Mouse (Mus musculus): ENCODE results near the gene Pif1. TPM values are rescaled to one million over a fixed set of nuclear protein-coding genes. Genes with fewer than 3 reads are reported as not detected.

Pif1 gene
- total RNA-seq, 2 experiments from 2014 or later, result 0.17 to 0.38 TPM

DNA sequence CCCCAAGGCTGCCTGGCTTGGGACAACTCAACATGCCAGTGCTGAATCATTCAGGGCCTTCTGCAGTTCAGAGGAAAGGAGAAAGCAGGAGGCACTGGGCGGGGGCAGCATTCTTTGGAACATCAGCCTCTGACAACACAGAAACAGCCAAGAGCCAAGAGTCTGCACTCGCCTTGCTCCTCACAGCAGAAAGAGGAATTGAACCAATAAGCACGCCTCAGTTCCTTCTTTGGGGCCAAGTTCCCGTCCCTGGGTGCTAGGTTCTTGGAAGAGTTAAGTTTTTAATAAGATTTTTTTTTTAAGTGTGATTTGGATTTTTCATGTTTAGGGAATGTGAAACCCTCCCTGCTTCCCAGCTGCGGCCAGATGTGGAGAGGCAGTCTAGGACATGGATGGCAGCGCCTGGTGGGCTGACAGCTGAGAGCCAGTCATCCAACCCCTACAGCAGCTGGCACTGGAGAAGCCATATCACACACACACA lies 17.4 kb upstream of the Pif1 start:
- DNase-seq (ENCODE audit: low spot score in 2 of 2), result no peak
- no peak for TF ChIP-seq CTCF (conservative IDR thresholded peaks at IDR 0.05)
- Histone ChIP-seq H3K27ac (0 out of 2 replicates have a peak overlapping the region, but pooled peaks have one; percentile 43), H3K4me3 (no peak overlapping the region)

DNA sequence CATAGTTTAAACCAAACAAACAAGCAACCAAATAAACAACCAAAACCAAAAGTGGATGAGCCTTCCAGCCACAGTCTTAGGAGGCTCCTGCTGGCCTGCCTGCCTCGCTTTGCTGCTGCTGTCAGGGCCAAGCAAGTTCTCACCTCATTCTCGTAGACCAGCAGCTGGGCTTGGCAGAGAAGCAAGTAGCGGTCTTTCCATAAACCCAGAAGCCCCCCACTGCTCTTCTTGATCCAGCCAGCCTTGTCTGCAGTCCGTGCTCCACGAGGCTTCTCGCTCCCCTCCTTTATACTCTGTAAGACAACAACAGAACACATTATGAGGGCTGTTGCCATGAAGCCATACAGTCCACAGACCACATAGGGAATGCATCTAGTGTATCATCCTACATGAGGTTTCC lies 14.1 kb upstream of the Pif1 start:
- no peak overlapping the region for H3K27ac ChIP-seq
- DNase-seq (ENCODE audit: low spot score in 2 of 2), result no peak
- no peak for TF ChIP-seq CTCF (conservative IDR thresholded peaks at IDR 0.05)
- H3K4me3 ChIP-seq, result no peak overlapping the region

DNA sequence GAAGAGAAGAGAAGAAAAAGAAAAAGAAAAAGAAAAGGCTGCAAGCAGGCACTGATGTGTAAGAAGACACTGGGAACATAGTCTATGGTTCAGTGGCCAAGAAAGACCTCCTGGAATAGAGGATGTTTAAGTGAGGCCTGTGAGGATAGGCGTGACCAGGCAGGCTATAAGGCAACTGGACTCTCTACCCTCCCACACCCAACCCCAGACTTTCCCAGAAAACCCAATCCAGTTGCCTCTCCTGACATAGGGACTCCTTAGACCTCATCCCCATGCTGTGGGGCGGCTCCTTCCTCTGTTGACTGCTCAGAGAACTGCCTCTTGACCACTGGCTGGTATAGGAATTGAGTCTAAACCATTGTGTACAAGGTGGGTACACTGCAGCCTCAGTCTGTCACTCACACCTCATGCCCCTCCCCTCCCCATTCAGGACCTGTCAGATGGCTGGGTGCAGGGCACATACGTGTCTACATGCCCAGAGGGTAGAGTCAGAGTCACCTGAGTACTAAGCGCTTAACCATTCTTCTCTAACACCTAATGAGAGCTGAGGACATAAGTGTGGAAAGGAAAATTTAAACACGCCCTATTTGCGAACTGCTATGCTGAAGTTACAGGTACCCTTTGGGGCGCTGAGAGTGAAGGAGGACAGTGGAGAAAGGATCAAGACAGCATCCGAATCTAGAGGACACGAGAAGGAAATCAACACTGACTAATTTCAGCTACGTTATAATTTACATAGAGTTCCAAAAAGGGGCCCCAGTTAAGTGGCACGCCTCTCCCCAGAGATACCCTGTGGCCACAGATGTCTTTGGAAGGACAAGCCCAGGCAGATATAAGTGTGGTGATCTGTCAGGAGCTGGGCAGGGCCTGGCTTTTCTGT lies 12.2 kb upstream of the Pif1 start:
- Histone ChIP-seq H3K4me3 (no peak overlapping the region), H3K27ac (peak overlapping the region; percentile 32; the same call in 1 of the 2 replicates)
- no peak for TF ChIP-seq CTCF (conservative IDR thresholded peaks at IDR 0.05)
- no peak for DNase-seq (ENCODE audit: low spot score in 2 of 2)

DNA sequence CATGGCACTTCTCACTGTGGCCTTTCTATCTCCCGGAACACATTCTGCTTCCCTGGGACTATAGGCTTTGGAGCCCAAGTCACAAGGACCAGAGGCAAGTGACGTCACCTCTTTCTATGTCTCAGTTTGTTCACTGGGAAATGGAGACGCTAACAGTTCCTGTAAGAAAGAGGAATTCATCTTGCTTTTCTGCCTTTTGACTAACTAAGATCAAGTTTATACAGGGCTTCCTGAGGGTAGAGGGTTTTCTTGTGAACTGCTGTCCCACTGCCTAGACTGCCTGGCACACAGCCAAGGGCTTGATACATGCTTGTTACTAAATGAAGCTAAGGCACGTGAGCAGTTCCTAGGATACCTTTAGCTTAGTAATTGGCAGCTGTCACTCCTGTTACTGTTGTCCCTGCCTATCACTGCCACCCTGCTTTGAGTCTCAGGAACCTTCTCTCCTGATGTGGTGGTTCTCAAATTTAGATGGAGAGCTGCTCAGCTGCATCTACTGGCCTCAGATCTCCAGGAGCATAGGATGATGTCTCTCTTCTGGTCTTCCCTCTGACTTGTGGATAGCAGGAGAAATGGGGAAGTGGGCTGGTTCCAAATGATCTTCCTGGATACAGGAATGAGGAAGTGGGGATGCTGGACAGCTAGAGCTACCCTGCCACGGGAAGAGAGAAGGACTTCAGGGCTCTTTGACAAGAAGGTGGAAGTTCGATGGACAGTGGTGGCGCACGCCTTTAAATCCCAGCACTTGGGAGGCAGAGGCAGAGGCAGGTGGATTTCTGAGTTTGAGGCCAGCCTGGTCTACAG lies 11.4 kb upstream of the Pif1 start:
- no peak for TF ChIP-seq CTCF (conservative IDR thresholded peaks at IDR 0.05)

DNA sequence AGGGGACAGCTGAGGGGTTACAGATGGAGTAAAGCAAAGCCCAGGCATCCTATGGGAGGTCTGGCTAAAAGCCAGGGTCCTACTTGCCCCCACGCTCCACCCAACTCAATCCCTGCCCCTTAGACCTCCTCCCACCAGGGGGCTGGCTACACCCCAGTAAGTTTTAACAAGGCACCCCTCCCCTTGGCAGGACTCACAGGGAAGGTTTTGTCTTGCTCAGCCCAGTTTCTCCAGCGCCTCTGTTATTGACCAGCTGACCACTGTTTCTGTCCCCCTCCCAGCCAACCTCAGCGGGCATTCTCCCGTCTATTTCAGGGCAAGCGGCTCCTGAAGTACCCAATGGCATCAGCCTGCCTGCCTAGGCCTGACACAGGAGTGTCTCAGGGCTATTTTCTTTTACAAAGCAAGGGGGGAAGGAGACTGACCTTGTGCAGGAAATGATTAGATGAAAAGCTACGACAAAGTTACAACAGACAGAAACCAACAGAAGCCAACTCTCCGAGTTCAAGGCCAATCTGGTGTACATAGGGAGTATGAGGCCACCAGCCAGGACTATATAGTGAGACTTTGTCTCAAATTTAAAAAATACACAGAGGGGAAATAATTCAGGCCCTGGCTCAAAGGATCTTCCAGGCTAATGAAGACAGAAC lies 10.0 kb upstream of the Pif1 start:
- Histone ChIP-seq H3K4me3 (peak overlapping the region; percentile 29; the same call in 1 of the 2 replicates), H3K27ac (peak overlapping the region; percentile 77)
- no peak for TF ChIP-seq CTCF (conservative IDR thresholded peaks at IDR 0.05)
- peak; percentile 41 to 63 for DNase-seq (ENCODE audit: low spot score in 2 of 2)

More for the DNA sequence above, 11.4 kb upstream of the Pif1 start:
- Histone ChIP-seq H3K27ac (peak overlapping the region; percentile 32; the same call in 1 of the 2 replicates), H3K4me3 (no peak overlapping the region)
- DNase-seq (ENCODE audit: low spot score in 2 of 2), result no peak

DNA sequence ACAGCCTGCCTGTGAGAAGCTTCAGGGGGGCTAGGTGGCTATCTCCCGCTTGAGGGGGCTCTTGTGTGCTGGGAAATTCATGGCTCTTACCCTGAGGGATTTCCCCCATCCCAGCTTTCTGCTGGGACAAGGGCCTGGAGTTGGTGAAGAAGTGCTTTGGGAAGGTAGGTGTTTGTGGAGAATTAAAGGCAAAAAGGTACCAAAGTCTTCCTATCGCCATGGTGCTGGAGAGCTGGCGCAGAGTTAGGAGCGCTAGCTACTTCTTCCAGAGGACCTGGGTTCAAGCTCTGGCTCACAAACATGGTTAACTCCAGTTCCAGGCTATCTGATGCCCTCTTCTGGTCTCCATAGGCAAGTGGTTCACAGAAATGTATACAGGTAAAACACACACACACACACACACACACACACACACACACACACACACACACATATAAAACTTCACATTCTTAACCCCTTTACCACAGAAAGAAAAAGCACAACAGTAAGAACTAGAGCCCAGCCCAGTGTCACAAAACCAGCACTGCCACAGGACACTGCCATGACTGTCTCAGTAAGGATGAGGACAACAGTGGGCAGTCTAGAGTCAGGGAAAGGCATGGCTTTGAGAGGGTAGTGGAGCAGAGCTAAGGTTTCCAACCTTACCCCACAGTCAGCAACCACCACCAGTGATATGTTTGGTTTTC lies 9.3 kb upstream of the Pif1 start:
- H3K4me3 ChIP-seq, result peak overlapping the region; percentile 62
- peak; percentile 30 for TF ChIP-seq CTCF (conservative IDR thresholded peaks at IDR 0.05)
- no peak for DNase-seq (ENCODE audit: low spot score in 2 of 2)
- peak overlapping the region; percentile 89 for H3K27ac ChIP-seq

DNA sequence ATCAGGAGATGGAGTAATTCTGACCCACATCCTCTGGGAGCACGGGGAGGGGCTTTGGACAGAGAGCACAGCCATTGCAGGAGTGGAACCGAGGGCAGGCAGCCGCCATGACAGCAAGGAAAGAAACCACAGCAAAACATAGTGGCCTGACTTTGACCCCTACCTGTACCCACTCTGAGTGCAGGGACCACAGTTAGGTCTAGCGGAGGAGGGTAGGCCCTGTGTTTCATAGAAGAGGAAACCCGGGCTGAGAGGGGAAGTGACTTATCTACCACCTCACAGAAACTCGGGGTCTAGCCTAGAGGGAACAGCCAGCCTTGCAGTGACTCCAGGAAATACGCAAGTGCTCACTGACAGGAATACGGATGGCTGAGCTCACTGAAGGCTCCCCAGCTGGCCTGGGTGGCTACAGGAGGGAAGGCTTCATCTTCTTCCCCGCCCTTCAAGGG lies 8.1 kb upstream of the Pif1 start:
- TF ChIP-seq CTCF (conservative IDR thresholded peaks at IDR 0.05), result no peak

DNA sequence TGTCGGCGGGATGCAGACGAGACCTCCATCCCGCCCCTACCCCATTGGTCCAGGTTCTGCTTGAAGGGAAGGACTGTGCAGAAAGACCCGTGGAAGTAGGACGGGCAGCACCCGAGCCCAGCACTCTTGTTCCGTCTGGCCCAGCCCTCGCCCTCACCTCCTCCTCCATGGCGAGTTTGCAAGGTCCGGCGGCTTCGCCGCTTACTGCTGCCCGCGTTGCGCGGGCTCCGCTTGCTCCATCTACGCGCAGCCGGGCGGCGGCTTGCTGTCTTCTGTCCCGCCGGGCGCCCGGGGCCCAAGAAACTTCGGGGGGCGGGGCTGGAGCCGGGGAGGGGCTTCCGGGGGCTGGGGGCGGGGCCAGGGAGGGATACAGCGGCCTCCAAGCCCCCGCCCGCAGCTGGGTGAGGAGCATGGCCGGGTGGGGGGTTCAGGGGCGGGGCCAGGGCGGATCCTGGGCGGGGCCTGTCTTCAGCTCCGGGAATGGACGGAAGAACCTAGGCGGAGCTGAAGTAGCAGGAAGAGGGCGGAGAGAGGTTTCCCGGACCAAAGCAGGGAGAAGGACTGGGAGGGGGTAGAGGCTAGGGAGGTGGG lies 7.1 kb upstream of the Pif1 start, which contains the start of gene Plekho2:
Plekho2 (minus strand) TSS at position 260 of the 591 bp plus-strand sequence.
- Histone ChIP-seq H3K4me3 (peak within 1 kb of the TSS; percentile 62), H3K27ac (peak within 1 kb of the TSS; percentile 89)
- TF ChIP-seq CTCF (conservative IDR thresholded peaks at IDR 0.05), result no peak
- peak; percentile 74 to 86 for DNase-seq (ENCODE audit: low spot score in 2 of 2)

More for the DNA sequence above, 8.1 kb upstream of the Pif1 start:
- Histone ChIP-seq H3K4me3 (peak overlapping the region; percentile 62), H3K27ac (peak overlapping the region; percentile 89)
- no peak for DNase-seq (ENCODE audit: low spot score in 2 of 2)

DNA sequence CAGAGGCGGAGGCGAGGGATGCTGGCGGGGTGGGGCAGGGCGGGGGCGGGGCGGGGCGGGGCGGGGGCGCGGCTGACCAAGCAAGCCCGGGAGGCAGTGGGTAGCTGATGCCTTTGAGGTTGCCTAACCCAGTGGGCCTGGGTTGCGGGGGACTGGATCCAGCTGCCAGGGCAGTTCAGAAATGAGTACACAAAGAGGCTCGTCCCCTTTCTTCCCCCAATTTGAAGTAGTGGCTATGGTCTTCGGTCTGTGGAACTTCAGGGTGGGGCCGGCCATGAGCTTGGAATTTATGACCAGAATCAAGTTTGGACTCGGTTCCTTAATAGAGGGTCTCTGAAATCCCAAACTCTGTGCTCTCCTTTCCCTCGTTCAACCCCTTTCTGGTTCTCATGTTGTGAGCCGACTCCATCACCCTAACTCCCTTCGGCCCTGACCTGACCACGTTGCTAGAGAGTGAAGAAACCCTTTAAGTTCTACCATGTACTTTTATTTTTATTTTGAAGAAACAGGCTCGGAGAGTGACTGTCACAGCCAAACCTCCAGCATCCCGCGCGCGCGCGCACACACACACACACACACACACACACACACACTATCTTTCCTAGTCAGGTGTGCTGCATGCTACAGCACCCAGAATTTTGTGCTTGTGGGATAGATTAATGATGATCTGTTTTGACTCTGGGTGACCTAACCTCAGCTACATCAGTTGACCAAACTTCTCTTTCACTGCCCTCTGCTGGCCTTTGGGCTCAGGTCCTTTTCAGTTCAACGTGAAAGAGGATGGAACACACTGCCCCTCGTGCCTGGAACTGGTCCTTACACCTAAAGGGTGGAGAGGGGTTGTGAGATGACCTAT lies 6.3 kb upstream of the Pif1 start:
- peak overlapping the region; percentile 6; the same call in 1 of the 2 replicates for H3K27ac ChIP-seq
- H3K4me3 ChIP-seq, result peak overlapping the region; percentile 62
- DNase-seq (ENCODE audit: low spot score in 2 of 2), result peak; percentile 68 to 75
- peak; percentile 88 for TF ChIP-seq CTCF (conservative IDR thresholded peaks at IDR 0.05)

DNA sequence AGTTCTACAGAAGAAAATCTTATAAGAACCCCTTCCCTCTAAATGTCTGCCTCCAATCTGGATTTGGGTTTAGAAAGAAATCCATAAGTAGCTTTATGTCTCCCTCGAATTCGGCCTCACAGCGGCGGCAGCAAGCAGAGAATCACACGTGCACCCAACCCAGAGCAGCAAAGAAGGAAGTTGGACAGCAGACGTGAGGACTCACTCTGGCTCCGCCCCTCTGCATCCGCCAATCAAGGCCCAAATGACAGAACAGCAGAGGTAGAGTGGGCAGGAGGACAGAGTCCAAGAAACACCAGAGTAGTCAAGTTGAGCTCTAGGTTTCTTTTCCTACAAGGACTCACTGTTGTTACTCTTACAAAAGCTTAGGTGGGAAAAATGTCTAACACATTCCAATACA lies 3.9 kb upstream of the Pif1 start:
- TF ChIP-seq CTCF (conservative IDR thresholded peaks at IDR 0.05), result no peak
- Histone ChIP-seq H3K4me3 (no peak overlapping the region), H3K27ac (no peak overlapping the region)
- DNase-seq (ENCODE audit: low spot score in 2 of 2), result no peak

DNA sequence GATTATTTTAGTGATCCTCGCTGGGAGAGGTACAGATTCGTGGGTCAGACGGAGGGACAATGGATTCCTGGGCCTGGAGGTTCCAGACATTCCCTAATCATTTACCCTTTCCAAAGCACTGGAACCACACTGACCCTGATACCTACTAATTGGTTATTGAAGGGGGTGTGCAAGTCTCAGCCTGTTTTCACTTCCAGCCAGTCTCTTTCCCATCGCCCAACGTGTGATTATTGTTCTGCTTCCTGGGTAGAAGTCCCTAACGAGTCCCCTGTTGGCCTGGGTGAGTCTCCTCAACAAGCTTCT lies 261 bp downstream of the Pif1 start:
- peak overlapping the region; percentile 56 for H3K4me3 ChIP-seq
- H3K27ac ChIP-seq, result no peak overlapping the region
- TF ChIP-seq CTCF (conservative IDR thresholded peaks at IDR 0.05), result no peak
- no peak for DNase-seq (ENCODE audit: low spot score in 2 of 2)

Data from layer of hippocampus, adult 2 months (tissue).